Mouse (Mus musculus) lung, postnatal 14 days (tissue): ENCODE results near the gene 5730455P16Rik.
"Not testable (repeated sequence)": the region's sequence is repeated elsewhere in the genome, so short reads cannot be mapped to it uniquely, and the experiment has no call there.

Experiments used
- DNase-seq: peaks from one replicate; pipeline ENCODE4 v3.0.0; 2021

The 5730455P16Rik gene

DNA sequence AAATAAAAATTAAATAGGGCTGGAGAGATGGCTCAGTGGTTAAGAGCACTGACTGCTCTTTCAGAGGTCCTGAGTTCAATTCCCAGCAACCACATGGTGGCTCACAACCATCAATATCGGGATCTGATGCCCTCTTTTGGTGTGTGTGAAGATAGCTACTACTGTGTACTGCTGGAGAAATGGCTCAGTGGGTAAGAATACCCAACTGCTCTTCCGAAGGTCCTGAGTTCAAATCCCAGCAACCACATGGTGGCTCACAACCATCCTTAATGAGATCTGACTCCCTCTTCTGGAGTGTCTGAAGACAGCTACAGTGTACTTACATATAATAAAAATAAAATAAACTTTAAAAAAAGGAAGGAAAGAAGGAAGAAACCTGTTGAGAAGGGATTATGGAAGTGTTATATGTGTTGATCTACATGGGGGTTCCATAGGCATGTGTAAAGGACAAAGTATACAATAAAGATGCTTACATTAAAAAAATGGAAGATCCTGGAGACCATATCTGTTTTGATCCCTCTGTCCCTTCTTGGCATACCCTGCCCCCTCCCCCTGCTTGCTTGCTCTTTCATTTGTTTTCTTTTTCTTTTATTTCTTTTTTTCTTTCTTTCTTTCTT, 726 bp upstream of the 5730455P16Rik start:
- DNase-seq, result not testable (repeated sequence)

DNA sequence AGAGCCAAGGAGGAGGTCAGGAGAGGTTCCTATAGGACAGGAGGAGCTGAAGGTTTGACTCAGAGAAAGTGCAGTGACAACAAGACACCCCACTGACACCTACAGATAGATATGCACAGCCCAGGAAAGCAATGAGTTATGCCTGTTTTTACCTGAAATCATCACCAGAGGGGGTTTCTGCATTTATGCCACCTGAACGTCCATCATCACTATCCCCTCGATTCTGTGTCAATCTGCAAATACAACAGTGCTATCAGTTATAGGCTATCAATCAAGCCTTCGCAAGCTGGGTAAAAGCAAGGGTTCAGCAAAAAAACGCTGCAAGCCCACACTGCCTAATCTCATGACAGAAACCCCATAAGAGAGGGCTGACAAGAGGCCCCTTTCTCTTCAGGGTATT, 1.2 kb downstream of the 5730455P16Rik start:
- DNase-seq, result no peak

DNA sequence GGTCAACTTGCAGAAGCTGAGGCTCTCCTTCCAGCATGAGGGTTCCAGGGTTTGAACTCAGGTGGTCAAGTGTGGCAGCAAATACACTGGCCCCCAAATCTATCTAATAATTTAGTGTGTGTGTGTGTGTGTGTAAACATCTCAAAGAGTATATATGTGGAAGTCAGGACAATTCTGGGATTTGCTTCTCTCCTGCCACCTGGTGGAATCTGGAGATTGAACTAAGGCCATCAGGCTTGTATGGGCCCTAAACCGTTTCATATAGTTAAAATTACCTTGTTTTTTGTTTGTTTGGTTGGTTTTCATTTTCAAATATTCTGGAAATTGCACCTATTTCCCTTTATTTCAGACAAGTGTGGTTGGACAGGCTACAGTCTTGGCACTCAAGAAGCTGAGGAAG, 8.9 kb downstream of the 5730455P16Rik start:
- no peak for DNase-seq

DNA sequence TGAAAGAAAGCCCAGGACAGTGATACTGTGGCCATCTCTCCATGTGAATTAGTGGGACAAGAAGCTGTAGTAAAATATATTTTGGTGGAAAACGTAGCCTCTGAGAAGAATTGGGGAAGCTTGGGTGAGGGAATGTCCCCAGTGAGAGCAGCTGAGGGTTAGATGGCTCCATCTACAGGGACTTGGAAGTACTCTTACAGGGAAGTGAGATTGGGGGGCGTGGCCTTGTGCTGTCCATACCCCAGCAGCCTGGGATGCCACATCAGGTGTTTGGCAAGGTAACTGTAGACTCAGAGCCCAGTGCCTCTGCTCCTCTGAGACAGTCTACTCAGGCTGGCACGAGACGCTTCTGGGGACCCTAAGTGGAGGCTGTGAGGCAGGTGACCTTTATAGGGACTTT, 23.0 kb downstream of the 5730455P16Rik start:
- DNase-seq, result peak; percentile 12

DNA sequence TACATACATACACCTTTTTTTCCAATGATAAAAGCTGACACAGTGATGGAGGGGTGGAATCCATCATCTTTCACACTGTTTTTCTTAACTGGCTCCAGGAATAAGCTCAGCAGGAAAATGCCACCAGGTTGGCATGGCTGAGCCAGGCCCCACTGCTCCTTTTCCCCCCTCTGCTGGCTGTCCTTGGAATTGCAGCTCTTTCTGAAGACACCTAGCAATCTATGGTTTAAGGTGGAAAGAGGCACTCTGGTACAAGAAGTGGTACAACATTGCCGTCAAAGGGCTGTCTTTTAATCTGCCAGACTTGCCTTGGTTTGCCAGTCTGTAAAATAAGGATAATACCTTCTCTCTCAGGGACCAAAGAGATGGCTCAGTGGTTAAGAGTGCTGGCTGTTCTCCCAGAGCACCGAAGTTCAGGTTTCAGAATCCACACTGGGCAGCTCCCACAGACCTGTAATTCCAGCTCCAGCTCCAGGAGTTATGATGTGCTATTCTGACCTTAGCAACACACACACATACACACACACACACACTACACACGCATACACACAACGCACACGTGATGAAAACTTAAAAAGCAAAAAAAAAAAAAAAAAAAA, 25.9 kb downstream of the 5730455P16Rik start:
- peak; percentile 93 for DNase-seq

DNA sequence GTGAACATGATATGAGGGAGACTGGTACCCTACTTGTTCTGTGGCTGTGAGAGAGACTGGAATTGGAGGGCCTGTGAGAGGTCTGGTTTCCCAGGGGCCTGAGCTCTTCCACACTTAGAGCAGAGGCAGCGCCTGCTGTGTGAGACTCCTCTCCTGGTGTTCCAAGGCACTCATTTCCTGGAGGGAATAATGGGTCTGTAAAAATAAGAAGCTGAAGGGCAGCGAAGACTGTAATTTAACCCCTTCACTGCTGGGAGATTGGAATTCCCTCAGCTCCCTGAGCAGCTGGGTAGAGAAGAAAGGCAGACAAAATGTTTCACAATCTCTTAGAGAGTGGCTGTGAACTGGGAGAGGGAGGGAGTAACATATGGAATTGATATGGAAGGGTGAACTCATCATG, 35.4 kb downstream of the 5730455P16Rik start:
- no peak for DNase-seq

DNA sequence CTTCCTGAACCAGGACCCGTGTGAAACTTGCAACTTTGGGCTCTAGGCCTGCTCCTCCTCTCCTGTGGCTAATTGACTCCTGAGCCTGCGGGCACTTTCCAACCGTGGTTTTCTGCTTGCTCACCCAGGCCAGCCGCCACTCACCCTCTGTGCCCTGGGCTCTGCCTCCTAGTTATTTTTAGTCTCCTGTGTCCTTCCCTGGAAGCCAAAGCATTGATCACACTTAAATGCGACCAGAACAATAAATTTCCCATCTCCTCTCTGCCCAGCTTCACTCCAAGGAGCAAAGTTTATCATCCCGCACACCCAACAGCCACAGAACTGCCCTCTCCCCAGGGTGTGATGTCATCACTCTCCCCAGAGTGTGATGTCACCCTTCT, 41.5 kb downstream of the 5730455P16Rik start:
- DNase-seq, result no peak

DNA sequence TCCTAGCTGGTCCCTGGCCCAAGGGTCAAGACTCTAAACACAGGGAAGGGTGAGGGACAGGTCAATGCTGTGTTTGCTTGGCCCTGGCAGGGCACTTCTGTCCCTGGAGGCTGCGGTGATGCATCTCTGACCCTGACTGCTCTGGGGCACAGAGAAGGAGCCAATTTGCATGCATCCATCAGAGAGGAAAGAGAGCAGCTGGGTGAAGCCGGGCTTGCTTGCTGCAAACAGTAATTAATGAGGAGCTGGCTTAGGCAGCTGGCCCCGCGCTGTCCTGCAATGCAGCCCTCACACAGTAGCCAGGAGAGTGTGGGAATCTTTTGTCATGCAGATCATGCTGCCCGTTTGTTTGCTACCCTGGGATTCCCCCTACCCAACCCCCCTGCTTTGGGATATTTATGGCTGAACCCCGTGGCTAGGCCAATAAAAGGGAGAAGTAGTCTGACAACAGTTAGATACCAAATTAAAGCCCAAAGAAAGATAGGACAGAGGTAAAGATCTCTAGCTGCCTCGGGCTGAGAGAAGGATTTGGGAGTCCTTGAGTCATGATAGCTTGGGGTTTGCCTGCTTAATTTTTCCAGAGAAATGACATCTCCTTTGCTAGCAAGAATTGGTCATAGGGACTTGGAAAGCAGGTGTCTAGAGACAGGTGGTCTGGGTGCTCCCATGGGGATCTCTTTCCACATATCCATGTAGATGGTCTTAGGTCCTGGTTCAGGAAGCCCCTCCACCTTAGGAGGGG, 42.1 kb downstream of the 5730455P16Rik start:
- DNase-seq, result no peak

DNA sequence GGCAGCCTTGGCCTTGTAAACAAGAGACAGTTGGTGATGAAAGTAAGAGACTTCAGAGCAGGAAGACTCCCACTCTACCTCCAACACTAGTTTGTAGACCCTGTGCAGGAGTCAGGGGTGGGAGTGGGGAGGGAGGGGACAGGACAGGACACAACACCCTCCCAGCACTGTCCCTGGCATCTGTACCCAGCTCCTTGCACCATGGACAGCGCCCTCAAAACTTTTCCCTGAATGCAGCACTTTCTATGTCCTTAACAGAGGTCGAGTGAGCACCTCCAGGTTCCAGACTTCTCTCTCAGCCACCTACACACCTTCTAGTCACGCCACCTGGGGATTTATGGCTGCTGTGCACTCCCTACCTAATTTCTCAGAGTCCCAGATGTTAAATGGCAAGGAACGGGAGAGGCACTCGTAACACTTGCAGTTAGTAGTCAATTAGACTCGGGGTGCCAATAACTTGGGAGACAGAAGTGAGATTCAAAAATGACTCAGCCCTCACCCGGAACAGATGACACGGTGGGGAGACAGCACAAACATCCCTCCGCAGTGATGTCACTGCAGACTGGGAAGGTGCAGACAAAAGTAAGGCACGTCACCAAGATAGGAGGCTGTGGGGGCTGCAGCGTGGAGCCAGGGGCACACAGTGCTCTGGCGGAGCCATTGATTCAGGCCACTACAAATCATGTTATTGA, 45.0 kb downstream of the 5730455P16Rik start:
- no peak for DNase-seq

DNA sequence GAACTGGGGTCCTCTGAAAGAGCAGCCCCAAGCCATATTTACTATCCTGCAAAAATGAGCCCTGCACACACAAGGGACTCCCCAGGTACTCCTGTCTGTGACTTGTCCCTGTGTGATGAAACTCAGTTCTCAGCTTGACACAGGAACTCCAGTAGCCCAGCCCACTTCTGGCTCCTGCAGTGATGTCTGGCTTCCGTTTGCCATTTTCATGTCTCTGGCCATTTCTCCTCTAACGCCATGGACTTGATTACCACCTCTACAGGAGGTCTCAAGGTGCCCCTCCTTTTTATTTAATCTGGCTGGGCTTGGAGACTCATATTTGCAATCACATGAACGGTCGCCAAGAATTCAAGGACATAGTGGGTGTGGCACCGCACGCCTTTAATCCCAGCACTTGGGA, 53.2 kb downstream of the 5730455P16Rik start:
- DNase-seq, result no peak

DNA sequence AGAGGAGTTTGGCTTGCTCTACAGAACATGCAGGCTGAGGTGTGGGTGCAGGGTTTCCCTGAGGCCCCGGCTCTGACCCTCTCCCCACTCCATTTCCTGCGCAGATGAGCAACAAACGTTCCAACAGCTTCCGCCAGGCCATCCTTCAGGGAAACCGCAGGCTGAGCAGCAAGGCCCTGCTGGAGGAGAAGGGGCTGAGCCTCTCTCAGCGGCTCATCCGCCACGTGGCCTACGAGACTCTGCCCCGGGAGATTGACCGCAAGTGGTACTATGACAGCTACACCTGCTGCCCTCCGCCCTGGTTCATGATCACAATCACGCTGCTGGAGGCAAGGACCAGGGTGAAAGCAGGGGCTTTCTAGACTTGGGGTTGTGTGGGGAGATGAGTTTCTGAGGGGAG, 54.6 kb downstream of the 5730455P16Rik start:
- no peak for DNase-seq

DNA sequence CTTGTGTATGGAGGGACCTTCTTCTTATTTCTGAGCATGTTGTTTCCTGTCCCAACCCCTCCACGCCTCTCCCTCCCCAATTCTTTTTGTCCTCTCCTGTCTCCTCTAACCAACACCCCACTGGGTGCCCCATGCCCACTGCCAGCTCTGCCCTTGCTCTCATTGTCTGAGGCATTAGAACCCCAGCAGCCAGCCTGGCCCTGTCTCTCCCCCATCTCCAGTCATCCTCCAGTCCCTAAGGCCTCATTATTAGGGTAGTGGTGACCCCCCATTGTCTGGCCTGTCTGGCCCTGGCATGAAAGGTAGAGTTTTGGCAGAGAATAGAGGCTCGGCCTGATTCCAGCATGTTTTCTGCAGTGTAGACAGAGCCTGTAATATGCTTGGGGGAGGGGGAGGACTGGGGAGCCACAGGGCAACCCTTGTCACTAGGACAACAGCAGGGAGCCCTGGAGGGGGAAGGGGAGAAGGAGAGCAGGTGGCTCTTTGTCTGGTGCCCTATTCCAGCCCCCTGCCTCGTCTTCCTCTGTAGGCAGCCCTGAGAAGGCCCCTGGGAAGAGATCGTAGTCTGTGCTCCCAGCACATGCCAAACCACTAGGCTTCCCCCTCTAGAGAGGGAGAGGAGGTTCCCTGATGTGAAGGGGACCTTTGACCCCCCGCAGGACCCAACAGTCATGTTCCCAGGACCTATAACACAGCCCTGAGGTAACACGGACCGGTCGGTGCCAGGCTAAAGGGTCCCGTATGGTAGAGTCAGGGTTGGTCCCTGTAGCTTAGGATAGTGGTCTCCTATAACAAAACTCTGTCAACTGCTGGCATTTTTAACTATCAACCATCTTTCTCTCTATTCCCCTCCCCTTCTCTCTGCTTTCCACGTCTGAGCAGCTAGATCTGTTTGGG, 61.8 kb downstream of the 5730455P16Rik start:
- DNase-seq, result no peak

DNA sequence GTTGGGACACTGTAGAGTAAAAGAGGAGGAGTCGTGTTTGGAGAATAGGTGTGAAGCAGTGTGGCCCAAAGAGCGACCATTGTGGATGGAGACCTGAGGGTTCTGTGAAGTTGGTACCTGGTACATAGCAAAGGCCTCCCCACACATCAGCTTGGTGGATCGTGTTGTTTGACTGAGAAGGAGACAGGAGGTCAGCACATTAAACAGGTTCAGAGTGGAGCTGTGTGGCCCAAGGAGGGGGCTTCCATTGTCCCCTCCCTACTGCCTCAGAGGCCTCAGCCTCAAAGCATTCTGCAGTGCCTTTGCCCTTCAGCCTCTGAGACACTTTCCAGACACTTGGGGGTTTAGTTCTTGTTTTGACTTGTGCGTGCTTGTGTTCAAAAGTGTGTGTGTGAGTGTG, 63.9 kb downstream of the 5730455P16Rik start:
- DNase-seq, result no peak

DNA sequence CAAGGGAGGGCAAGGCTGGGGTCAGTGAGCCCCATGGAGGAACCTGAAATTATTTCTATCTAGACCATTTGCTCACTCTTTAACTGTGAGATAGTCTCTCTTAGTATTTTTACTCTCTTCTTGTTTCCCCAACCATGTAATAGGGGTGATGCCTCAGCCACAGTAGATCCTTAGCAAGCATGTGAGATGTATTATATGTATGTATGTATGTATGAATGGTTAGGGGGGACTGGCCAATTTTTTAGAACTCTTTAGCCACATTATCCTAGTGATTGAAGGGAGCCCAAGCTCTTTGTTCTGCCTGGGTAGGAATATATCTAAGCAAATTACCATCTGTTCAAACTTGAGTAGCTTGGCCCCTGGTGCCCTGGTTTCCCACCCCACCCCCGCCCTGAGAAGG, 64.4 kb downstream of the 5730455P16Rik start:
- no peak for DNase-seq

DNA sequence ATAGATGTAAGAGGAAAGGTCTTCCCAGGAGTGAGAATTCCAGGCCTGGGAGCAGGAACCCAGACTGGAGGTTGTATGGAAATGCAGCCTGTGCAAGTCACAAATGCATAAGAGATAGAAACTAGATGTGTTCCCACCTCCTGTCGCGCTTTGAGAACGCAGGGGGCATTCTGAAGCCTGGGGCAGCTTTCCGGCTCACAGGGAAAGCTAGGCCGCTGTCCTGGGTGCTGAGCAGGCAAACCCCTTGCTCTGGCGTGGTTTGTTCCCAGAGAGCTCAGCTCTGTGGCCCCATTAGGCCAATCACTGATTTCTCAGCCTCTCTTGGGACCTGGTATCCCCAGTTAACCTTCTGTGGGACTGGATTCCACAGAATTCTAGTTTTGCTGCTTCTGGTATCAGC, 65.3 kb downstream of the 5730455P16Rik start:
- DNase-seq, result no peak

DNA sequence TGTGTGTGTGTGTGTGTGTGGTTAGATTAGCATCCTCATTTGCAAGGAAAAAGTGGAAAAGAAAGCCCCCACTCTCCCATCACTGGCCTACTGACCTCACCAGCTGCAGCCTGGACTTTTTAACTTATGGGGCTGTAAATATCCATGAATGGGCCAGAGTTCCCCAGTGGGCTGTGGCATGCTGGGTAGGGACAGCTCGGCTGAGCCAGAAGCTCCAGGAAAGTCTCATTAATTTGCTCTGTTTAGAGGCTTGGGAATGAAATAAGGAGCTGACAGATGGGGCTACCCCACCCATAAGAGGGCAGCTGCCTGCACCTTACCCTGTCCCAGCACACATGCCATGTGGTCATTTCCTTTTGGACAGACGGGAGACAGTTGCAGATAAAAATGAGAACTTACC, 65.8 kb downstream of the 5730455P16Rik start:
- DNase-seq, result no peak

DNA sequence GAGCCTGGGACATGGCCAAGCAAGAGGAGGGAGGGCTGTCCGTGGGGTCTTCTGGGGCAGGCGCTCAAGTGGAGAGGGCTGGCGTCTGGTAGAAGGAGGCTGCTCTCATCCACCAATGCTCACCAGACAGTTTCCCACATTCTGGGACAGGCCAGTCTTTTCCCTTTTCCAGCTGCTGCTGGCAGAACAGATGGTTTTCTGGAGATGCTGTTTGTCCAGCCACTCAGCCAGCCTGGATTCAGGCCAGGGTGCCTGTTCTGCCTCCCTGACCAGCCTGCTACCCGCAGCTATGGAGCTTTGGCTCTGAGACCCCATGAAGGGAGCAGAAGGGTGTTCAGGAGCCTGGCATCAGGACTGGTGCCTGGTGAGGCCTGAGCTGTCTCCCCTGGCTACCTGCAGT, 66.6 kb downstream of the 5730455P16Rik start:
- no peak for DNase-seq
